Mouse (Mus musculus): ENCODE results near the gene Gm10295.

GRCm38 (mm10) chr7:71312375-71312774, 38.9 kb downstream of the Gm10295 start:
- TF ChIP-seq CTCF (conservative IDR thresholded peaks at IDR 0.05; ENCODE audit: insufficient read depth, insufficient read length, low read depth, low read length) (no peak), POLR2A (IDR thresholded peaks at IDR 0.05; ENCODE audit: low read depth, low read length) (no peak)

Data from kidney, adult 2 months (tissue).